Mouse (Mus musculus): ENCODE measurements around the gene Cavin3. TPM values are rescaled to one million over a fixed set of nuclear protein-coding genes. Genes with fewer than 3 reads are reported as not detected.

Cavin3 gene
- polyA plus RNA-seq, 1 experiment = 32.1 TPM

DNA sequence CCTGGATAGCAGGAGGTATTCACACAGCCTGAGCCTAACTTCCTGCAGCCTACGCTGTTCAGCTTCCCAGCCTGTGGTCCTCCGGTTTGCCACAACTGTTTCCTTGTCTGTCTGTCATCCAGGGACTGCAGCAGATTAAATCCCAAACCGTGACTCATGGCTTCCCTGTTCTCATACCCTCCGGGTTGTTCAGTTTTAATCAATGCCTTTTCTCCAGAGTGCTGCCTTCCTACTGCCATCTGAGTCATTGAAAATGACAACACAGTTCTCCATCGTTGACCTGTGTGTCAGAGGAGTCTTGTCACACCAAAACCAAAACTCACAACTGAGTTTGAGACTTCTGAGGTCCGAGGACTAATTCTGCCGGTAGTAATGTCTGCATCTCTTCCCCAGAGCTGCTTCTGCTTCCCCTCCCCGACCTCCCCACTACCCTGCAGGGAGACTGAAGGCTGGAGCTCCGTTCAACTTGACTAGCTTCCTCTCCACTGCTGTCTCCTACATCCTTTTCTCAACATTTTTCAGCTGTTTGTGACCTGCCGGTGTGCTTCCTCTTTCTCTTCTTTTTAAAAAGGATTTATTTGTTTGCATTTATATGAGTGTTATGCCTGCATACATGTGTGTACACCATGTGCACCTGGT, 16.9 kb upstream of the Cavin3 start:
- Histone ChIP-seq H3K4me3 (ENCODE audit: insufficient read depth, low read depth, low read length) (no peak overlapping the region), H3K4me1 (ENCODE audit: control insufficient read depth, insufficient read depth, insufficient read length, low read length) (no peaks in the 10 kb centered on the region)

DNA sequence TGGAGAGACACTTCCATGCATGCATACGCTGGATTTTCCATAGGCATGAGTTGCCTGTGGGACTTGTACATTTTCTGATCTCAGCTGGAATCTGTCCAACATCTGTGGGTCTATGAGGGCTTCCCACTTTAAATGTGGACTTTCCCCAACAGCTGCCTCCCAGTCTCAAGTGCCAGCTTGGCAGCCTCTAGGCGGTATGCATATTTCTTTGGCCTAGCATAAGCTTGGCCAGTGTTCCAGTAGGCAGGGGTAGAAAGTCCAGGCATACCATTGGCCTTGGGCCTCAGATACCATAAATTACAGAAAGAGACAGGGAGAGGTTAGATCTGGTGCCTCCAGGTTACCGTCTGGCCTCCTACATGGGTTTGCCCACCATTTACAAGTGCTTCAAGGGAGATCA, 15.8 kb upstream of the Cavin3 start:
- Histone ChIP-seq H3K27ac (replicated peaks; ENCODE audit: low read depth, low read length) (no peak overlapping the region), H3K4me3 (ENCODE audit: insufficient read depth, low read depth, low read length) (no peak overlapping the region), H3K4me1 (ENCODE audit: control insufficient read depth, insufficient read depth, insufficient read length, low read length) (no peaks in the 10 kb centered on the region)

More for the DNA sequence above, 16.9 kb upstream of the Cavin3 start:
- H3K27ac ChIP-seq (replicated peaks; ENCODE audit: low read depth, low read length) = no peak overlapping the region

DNA sequence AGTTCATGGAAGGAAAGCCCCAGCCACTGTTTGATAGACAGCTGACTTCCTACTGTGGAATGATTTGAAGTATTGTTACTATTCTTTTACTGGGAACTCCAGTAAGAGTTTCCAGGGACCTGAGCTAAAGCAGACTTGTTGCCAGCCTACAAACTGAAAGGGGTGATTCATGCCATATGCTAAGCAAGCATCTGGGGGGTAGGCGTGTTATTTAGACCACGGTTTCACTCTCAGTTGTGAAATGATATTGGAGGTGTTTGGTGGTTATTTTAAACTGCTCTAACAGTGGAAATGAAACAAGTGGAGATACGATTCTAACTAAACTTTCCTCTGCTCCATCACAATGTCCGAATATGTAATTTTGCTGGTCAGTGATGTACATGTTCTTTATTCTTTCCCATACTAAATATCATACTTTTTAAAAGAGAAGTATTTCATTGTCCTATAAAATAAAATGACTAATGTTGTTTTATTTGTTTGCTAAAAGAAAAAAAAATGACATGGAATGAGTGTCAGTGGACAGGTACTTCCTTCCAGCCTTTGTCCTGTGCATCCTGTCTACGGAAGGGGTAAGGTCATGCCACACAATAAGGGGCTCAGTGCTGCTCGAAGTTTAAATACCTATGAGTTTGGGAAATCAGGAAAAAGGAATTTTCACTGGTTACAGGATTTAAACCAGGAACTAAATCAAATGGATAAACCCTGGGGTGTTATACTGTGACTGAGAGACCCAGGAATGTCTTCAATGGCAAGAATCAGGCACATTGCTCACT, 5.2 kb upstream of the Cavin3 start:
- peaks cover 5% of the 10 kb centered on the region; the same call in 1 of the 2 replicates for H3K4me1 ChIP-seq (ENCODE audit: control insufficient read depth, insufficient read depth, insufficient read length, low read length)
- H3K4me3 ChIP-seq (ENCODE audit: insufficient read depth, low read depth, low read length) = no peak overlapping the region
- peak overlapping the region; percentile 56; the same call in 1 of the 2 replicates for H3K27ac ChIP-seq (replicated peaks; ENCODE audit: low read depth, low read length)

DNA sequence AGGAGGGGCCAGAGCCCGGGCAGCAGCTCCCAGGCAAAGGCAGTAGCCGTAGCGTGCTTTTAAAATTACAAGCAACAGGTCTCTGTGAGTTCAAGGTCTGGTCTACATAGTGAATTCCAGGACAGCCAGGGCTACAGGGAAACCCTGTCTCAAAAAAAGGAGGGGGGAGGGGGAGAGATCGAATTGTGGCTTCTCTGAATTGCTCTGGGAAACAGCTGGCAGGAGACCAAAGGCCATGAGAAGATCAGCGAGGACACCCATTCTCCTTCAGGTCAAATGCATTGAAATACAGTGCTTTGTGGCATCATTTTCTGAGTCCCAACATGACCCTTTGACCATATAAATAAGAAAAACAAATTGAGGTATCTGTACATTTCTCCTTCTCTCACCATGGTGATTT, 2.9 kb upstream of the Cavin3 start:
- H3K4me3 ChIP-seq (ENCODE audit: insufficient read depth, low read depth, low read length) = no peak overlapping the region
- no peak overlapping the region for H3K27ac ChIP-seq (replicated peaks; ENCODE audit: low read depth, low read length)
- peaks cover 5% of the 10 kb centered on the region; the same call in 1 of the 2 replicates for H3K4me1 ChIP-seq (ENCODE audit: control insufficient read depth, insufficient read depth, insufficient read length, low read length)

DNA sequence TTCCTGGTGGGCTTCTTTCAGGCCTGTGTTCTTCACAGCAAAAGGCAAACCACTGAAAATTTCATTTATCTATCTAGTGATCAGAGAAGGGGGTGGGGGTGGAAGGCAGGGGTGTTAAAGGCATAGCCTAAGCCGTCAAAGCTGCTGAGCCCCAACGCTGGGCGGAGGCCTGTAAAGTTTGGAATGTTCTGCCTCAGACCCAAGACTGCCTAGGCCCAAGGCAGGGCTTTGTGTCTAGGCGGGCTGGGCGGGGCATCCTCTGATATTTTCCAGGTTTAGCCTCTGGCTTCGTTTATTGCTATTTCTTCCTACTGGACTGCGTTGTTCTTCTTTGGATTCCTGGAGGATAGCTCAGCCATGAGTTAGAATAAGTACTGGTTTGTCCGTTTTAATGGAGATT, 326 bp upstream of the Cavin3 start:
- peak overlapping the region; percentile 86 for H3K27ac ChIP-seq (replicated peaks; ENCODE audit: low read depth, low read length)

DNA sequence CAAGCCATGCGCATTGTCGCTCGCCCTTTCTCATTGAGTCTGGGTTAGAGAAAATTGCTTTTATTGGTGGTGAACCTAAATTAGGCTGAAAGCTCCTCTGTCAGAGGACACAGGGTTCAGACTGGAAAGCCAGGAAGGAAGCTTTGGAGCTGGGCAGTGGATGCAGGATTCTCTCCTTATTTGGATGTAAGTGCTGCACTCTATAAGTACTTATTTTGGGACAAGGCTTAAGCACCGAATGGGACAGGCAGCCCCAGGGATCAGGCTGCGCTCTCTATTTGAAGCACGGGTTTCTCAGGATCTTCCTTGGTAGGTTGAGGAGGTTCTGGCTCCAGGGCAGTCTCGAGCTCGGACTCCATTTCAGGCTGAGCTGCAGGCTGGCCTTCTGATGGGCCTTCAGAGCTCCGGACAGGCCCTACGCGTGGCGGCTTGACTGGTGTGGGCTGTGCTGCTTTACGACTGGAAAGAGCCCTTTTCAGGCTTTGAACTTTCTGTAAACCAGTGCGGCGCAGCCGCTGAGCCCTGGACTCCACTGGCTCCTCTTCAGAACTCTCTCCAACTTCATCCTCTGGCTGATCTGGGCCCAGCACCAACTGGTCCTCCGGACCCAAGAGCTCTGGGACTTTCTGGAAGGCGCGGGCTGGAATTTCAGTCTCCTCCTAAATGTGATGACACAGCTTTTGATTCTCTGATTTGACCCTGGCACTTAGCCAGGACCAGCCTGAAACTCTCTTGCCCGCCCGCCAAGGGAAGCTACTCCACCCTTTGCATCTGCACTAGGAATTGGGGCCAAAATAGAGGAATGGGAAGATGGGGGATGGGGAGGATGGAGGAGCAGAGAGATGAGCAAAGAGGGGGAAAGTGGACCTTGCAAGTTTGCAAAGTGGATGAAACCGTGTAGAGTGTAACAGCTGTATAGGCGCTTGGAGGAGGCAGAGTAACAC, 1.3 kb downstream of the Cavin3 start:
- Histone ChIP-seq H3K4me3 (ENCODE audit: insufficient read depth, low read depth, low read length) (peak overlapping the region; percentile 70), H3K4me1 (ENCODE audit: control insufficient read depth, insufficient read depth, insufficient read length, low read length) (peaks cover 10% of the 10 kb centered on the region), H3K27ac (replicated peaks; ENCODE audit: low read depth, low read length) (peak overlapping the region; percentile 88)

More for the DNA sequence above, 326 bp upstream of the Cavin3 start:
- peak overlapping the region; percentile 70 for H3K4me3 ChIP-seq (ENCODE audit: insufficient read depth, low read depth, low read length)
- peaks cover 5% of the 10 kb centered on the region; the same call in 1 of the 2 replicates for H3K4me1 ChIP-seq (ENCODE audit: control insufficient read depth, insufficient read depth, insufficient read length, low read length)

DNA sequence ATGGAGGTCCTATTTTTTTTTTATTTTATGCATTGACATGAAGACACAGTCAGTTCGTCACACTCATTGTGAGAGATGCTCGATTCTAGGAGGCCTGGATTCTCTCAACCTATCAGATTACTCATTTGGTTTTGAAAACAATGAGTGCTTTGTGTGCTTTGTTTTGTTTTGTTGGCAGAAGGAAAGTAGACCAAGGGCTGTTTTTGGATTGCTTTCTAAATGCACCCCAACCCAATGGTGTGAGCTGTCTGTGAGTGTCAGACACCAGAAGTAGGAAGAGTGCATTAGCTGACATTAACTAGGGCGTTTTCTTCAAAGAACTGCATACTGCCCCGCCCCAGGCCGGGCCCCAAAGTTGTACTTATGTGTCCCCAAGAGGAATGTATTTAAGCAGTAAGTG, 2.0 kb downstream of the Cavin3 start:
- H3K4me3 ChIP-seq (ENCODE audit: insufficient read depth, low read depth, low read length) = peak overlapping the region; percentile 70
- H3K4me1 ChIP-seq (ENCODE audit: control insufficient read depth, insufficient read depth, insufficient read length, low read length) = peaks cover 11% of the 10 kb centered on the region
- H3K27ac ChIP-seq (replicated peaks; ENCODE audit: low read depth, low read length) = peak overlapping the region; percentile 88

DNA sequence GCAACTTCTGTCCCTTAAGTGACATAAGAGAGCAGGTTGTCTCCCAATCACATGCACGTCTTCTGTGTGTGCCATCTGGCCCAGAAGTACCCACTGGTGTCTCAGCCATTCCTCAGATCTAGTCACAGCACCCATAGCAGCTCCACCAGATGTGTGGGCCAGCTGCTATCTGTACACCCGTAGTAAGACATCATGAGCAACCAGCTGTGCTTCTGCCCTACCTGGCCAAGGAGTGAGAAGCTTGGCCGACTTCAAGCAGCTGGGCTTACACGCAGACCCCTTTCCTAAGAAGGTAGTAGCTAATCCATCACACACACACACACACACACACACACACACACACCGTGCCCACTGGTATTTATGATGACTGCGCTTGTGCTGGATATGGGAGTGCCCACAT, 2.9 kb downstream of the Cavin3 start:
- Histone ChIP-seq H3K4me3 (ENCODE audit: insufficient read depth, low read depth, low read length) (no peak overlapping the region), H3K4me1 (ENCODE audit: control insufficient read depth, insufficient read depth, insufficient read length, low read length) (peaks cover 15% of the 10 kb centered on the region), H3K27ac (replicated peaks; ENCODE audit: low read depth, low read length) (no peak overlapping the region)

DNA sequence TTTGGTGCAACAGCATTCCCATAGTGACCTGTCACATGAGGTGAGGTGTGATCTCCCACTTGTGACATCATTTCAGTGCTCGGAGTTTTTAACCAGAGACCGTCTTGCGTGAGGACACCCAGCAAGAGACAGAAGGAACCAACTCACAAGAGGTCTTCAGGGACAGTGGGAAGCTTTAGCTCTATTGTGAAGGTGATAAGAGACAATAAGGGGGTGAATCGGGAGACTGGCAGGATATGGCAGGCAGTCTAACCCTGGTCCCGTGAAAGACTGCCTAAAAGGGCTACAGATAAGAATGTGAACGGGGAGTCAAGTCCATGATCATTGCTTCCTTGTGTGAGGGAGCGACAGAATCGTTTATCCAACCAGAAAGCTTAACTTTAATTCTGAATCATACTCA, 3.8 kb downstream of the Cavin3 start:
- H3K4me3 ChIP-seq (ENCODE audit: insufficient read depth, low read depth, low read length) = no peak overlapping the region
- no peak overlapping the region for H3K27ac ChIP-seq (replicated peaks; ENCODE audit: low read depth, low read length)
- peaks cover 15% of the 10 kb centered on the region for H3K4me1 ChIP-seq (ENCODE audit: control insufficient read depth, insufficient read depth, insufficient read length, low read length)

DNA sequence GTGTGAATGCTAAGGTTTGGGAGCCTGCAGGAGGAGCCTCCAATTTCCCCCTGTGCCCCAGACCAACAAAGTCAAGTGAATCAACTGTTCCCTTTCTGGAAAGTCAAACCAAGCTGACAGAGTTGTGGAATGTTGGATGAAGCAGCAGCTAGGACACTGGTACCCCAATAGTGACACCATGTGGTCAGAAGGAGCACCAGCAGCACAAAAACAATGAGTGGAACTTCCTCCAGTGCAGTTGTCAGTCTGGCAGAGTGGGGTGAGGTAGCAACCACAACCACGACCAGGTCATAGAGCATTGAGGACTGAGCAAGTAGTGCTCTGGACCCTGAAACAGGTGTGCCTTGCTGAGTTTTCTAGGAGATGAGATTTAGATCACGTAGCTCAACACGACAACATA, 4.3 kb downstream of the Cavin3 start:
- Histone ChIP-seq H3K4me1 (ENCODE audit: control insufficient read depth, insufficient read depth, insufficient read length, low read length) (peaks cover 11% of the 10 kb centered on the region), H3K27ac (replicated peaks; ENCODE audit: low read depth, low read length) (no peak overlapping the region)

DNA sequence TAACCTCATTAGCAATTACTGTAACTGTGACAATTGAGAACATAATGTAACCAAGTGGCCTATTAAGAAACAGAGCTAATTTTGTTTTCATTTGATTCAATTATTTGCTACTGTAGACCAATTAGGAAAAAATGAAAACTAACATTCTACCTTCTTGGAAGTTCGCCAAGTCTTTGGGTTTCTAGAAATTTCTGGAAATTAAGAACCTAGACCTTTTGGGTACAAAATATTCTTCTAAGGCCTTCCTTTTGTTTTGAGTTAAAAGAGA, 4.7 kb downstream of the Cavin3 start:
- Histone ChIP-seq H3K4me3 (ENCODE audit: insufficient read depth, low read depth, low read length) (no peak overlapping the region), H3K4me1 (ENCODE audit: control insufficient read depth, insufficient read depth, insufficient read length, low read length) (peaks cover 10% of the 10 kb centered on the region), H3K27ac (replicated peaks; ENCODE audit: low read depth, low read length) (0 out of 2 replicates have a peak overlapping the region, but pooled peaks have one; percentile 39)

More for the DNA sequence above, 4.3 kb downstream of the Cavin3 start:
- no peak overlapping the region for H3K4me3 ChIP-seq (ENCODE audit: insufficient read depth, low read depth, low read length)

DNA sequence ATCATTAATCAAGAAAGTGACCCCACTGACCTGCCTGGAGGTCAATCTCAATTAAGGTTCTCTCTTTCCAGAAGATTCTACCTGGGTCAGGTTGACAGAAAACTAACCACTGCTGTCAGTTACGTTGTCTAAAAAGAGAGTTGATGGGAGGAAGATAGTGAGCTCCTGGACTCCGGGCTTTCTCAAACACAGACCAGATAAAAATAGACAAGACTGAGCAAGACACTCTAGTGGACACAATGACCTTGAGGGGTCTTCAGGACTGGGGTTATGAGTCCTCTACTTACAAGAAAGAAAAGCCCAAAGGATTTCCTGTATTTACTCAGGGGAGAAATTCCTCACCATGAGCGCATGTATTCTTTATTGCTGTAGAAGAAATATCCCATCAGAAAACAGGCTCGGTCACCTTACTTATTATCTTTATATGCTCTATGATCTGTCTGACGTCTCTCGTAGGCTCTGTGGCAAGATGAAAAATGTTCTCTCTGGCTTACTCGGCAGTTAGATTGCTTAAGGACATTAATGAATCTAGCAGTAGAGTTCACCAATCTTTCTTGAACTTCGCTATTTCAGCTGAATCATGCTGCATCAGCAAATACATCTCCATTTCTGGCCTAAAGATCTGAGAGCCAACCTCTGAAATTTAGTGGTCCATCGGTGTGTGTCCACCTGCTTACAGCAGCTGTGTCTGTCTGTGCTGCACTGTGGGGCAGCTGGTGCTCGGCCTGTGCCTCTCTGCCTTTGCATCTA, 5.2 kb downstream of the Cavin3 start:
- Histone ChIP-seq H3K27ac (replicated peaks; ENCODE audit: low read depth, low read length) (0 out of 2 replicates have a peak overlapping the region, but pooled peaks have one; percentile 39), H3K4me3 (ENCODE audit: insufficient read depth, low read depth, low read length) (no peak overlapping the region)

DNA sequence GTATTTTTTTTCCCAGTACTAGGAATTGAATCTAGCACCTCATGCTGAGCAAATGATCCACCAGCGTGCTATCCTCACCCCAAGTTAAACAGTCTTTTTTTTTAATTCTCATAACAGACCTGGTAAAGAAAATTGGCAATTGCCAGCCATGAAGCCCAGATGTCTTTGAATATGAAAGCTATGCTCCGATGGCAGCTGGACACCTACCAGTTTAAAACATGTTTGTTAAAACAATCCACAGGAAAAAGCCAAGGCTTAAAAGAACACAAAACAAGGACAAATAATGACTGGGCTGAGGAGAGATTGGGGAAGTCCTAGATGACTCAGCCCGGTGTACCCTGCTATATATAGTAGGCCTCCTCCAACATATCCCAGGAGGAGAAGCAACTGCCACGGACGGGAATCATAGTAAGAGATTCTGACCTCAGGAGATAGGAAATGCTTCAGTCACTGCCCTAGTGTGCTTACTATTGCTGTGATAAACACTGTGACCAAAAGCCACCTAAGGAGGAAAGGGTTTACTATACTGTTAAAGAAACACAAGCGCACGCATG, 6.6 kb downstream of the Cavin3 start:
- H3K27ac ChIP-seq (replicated peaks; ENCODE audit: low read depth, low read length) = peak overlapping the region; percentile 48
- H3K4me1 ChIP-seq (ENCODE audit: control insufficient read depth, insufficient read depth, insufficient read length, low read length) = peaks cover 10% of the 10 kb centered on the region
- H3K4me3 ChIP-seq (ENCODE audit: insufficient read depth, low read depth, low read length) = no peak overlapping the region

More for the DNA sequence above, 5.2 kb downstream of the Cavin3 start:
- H3K4me1 ChIP-seq (ENCODE audit: control insufficient read depth, insufficient read depth, insufficient read length, low read length) = peaks cover 10% of the 10 kb centered on the region

DNA sequence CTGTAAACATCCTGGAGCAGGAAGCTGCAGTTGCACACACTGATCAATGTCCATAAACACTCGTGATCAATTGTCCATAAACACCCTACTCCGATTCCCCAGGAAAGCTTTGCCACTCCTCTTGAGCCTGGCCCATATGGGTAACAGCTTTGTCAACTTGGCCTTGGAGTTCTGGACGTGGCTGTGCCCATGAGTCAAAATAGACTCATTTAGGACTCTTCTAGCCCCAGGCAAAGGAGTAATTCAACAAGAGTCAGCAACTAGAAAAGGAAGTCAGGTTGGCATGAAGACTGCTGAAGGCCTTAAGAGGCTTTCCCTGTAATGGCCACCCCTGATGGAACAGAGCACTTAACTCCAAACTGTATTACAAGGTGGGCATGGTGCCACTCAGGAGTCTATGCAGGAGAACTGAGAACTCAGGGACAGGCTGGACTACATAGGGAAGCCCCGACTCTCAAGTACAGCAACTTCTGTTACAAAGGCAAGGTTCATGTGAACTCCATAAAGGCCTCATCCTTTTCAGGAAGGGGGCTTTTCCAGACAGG, 7.3 kb downstream of the Cavin3 start:
- H3K27ac ChIP-seq (replicated peaks; ENCODE audit: low read depth, low read length) = peak overlapping the region; percentile 48
- no peak overlapping the region for H3K4me3 ChIP-seq (ENCODE audit: insufficient read depth, low read depth, low read length)
- H3K4me1 ChIP-seq (ENCODE audit: control insufficient read depth, insufficient read depth, insufficient read length, low read length) = peaks cover 10% of the 10 kb centered on the region
